1 mouse cellular context compared by ENCODE assay signal in the genomic region with DNA sequence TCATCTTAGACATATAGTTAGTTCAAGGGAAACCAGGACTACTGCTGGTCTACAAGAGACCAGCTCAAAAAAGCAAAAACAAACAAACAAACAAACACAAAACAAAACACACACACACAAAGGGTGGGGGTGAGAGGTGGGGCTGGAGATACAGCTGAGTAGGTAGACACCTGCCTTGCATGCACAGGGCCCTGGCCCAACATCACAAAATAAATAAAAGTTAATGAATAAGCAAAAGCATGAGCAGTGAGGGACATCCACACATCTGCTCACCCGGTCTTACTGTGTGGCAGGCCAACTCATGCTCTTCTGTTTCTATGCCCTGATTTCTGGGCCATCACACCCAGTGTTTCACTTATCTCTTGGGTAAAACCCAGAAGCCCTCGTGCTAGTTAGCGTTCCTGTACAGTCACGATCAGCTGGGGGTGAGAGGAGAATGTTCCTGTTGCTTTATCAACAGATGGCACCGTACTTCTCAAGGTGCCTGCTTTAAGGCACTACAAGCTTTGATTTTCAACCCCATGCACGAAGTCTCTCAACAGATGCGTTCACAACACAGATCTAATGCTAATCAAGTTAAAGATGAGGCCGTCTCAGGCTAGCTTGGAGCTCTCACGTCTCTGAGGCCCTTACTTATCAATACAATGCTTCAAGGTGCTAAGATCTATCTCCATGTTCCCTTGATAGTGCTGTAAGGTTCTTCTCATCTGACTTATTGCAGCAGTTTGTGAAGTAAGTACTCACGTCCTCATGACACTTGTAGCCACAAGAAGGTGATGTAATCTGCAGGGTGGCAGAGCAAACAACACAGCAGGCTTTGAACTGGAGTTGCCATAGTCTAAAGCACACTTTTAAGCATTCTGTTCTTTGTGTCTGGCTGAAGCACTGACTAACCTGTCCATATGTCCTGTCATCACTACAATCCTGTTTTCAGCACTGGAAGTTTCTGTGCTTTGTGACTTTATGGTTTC.
A peak's percentile ranks its signal among the peaks of the same experiment; 100 is the strongest.
TF ChIP-seq lines count a peak whose summit lies in the region.

No protein-coding gene starts in this region.

TF ChIP-seq in MEL, 35 proteins besides CTCF, POLR2A, EP300 and RAD21 (continued from another document):
- TF ChIP-seq SIN3A (IDR thresholded peaks at IDR 0.05; ENCODE audit: low read length), result peak; percentile 36; the same call in 1 of the 2 replicates
- no peak for TF ChIP-seq MXI1 (IDR thresholded peaks at IDR 0.05; ENCODE audit: low read depth, low read length)
- TF ChIP-seq JUND (IDR thresholded peaks at IDR 0.05; ENCODE audit: low read depth, low read length), result no peak
- TF ChIP-seq ZKSCAN1 (IDR thresholded peaks at IDR 0.05; ENCODE audit: low read depth, low read length), result no peak
- 0 out of 2 replicates have a peak, but pooled peaks have one; percentile 26 for TF ChIP-seq TCF12 (IDR thresholded peaks at IDR 0.05; ENCODE audit: low read depth, low read length)
- no peak for TF ChIP-seq POLR2AphosphoS5 (IDR thresholded peaks at IDR 0.05; ENCODE audit: borderline replicate concordance, low read depth, low read length)
- no peak for TF ChIP-seq ELF1 (IDR thresholded peaks at IDR 0.05; ENCODE audit: low read depth, low read length)
- no peak for TF ChIP-seq POLR2AphosphoS2 (IDR thresholded peaks at IDR 0.05; ENCODE audit: low read length)
- TF ChIP-seq E2F4 (IDR thresholded peaks at IDR 0.05; ENCODE audit: borderline replicate concordance, low read depth, low read length), result no peak
- TF ChIP-seq NELFE (IDR thresholded peaks at IDR 0.05; ENCODE audit: low read depth, low read length), result no peak
